Mouse (Mus musculus): ENCODE results near the gene Aebp1.
A peak's percentile ranks its signal among the peaks of the same experiment; 100 is the strongest.
"Not testable (repeated sequence)": the region's sequence is repeated elsewhere in the genome, so short reads cannot be mapped to it uniquely, and the experiment has no call there.

The Aebp1 gene

DNA sequence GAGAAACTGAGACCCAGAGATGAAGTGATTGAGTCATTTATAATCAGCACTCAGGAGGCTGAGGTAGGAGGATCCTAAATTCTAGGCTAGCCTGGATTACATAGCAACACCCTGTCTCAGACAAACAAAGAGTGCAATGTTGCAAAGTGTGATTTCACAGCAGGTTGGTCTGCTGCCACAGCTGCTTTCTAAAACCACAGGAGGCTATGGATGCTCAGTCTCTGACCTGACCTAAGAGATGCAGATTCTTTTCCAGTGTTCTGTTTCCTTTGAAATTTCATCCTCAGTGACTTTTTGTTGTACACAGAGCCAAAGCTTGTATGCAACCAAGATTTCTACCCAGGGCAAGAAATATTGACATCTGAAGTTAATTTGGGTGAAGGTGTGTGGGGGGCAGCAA lies 6.3 kb upstream of the Aebp1 start:
- ATAC-seq (ENCODE audit: insufficient number of reproducible peaks, low FRiP score, low TSS enrichment) = no peak

DNA sequence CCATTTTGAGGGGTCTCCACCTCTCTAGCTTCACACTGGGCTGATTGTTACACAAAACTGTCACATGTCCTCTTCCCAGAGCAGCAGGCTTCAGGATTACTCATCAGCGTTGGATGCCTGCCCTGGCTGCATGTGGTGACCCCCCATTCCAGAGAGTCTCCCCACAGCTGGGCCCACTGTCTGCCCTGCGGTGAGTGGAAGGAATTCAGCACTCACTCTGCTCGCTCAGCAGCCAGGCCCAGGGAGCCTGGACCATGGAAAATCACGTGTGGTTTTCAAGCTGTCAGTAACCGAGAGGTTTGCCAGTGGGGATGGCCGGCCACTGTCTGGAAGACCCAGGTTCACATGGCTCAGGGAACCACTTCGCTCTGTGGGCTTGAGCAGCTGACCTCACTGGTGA lies 5.8 kb upstream of the Aebp1 start:
- no peak for ATAC-seq (ENCODE audit: insufficient number of reproducible peaks, low FRiP score, low TSS enrichment)

DNA sequence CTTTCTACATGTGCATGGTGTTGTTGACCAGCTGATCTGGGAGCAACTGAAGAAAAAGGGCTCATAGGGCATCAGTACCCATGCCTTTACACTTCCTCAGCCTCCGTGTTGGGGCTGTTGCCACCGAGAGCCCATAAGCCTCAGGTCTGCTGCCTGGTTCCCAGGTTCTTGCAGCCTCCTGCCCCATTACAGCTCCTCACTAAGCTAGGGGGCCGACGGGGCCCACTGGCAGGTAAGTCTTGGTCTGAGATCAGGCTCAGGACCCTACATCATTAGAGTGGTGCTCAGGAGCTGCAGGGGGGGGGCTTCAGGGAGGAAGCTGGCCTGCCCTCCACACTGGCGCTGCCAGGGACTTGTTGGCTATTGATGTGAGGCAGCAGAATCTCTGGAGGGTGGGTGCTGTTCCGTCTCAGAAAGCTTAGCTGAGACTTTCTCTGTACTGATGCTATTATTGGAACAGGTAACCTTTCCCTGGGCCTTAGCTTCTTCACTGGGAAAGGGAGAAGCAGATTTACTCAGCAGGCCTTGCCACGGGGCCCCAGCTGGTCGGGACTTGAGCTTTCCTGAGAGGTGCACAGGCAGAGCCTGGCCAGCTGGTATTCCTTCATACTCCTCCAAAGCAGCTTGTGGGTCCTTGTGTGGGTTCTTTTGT lies 5.1 kb upstream of the Aebp1 start:
- ATAC-seq (ENCODE audit: insufficient number of reproducible peaks, low FRiP score, low TSS enrichment) = no peak

- no peak for ATAC-seq (ENCODE audit: insufficient number of reproducible peaks, low FRiP score, low TSS enrichment)
Observed at GRCm38 (mm10) chr11:5858723-5859122, 3.0 kb upstream of the Aebp1 start.

DNA sequence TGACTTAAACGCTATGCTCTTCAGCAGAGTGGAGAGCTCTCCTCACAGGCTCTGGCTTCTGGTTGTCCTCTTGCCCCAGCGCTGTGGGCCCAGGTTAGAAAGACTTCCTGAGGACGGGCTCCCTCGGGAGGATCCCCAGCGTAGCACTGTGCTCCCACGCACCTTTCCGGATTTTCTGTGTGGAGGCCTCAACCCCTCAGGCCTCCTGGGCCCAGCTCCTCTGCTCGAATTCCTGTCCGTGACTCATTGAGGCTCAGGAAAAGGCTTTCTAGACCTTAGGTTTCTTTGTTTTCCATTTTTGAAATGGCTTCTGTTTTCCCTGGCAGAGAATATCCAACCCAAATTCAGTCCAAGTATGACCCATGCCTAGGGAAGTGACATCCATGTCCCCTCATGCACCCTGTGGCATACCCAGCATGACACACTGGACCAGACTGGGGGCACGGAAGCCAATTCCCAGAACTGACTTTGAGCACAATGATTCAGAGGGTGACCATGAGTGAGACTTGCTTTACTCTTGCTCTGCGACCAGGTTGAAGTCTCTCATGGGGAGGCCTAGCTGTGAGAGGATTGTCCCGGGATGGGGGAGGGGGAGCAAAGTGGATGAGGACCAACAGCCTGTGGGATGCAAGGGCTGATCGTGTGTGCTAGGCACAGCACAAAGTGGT lies 1.7 kb upstream of the Aebp1 start:
- no peak for ATAC-seq (ENCODE audit: insufficient number of reproducible peaks, low FRiP score, low TSS enrichment)

GRCm38 (mm10) chr11:5860639-5861038 lies 1.1 kb upstream of the Aebp1 start:
- ATAC-seq (ENCODE audit: insufficient number of reproducible peaks, low FRiP score, low TSS enrichment) = no peak

- ATAC-seq (ENCODE audit: insufficient number of reproducible peaks, low FRiP score, low TSS enrichment) = no peak
Observed at GRCm38 (mm10) chr11:5862394-5863105, 803 bp downstream of the Aebp1 start.

DNA sequence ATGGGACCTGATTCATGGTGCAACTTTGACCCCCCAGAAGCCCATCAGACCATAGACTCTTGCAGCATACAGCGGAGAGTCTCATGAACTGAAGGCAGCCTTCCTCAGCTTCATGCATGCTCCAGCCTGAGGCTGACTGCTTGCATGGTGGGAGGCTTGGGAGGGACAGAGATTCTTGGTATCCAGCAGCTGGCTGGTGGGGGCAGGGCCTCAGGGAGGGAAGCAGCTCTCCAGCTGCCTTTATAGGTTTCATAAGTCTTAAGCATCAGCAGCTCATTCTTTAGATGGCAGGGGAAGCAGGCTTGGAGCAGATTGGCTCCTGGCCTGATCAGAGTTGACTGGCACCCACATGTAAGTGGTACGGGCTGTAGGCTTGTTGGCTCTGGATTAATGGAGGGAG lies 5.4 kb downstream of the Aebp1 start:
- ATAC-seq (ENCODE audit: insufficient number of reproducible peaks, low FRiP score, low TSS enrichment) = no peak

DNA sequence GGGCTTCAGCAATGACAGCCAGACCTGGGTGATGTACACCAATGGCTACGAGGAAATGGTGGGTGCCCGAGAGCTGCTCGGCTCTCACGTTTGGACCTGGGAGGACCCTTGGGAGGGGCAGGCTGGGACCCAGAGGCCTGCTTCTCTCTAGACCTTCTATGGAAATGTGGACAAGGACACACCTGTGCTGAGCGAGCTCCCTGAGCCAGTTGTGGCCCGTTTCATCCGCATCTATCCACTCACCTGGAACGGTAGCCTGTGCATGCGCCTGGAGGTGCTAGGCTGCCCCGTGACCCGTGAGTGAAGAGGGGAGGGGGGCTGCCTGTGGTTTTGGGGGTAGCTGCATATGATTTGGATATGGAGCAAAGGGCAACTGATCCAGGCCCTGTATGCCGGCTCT lies 6.6 kb downstream of the Aebp1 start:
- no peak for ATAC-seq (ENCODE audit: insufficient number of reproducible peaks, low FRiP score, low TSS enrichment)

DNA sequence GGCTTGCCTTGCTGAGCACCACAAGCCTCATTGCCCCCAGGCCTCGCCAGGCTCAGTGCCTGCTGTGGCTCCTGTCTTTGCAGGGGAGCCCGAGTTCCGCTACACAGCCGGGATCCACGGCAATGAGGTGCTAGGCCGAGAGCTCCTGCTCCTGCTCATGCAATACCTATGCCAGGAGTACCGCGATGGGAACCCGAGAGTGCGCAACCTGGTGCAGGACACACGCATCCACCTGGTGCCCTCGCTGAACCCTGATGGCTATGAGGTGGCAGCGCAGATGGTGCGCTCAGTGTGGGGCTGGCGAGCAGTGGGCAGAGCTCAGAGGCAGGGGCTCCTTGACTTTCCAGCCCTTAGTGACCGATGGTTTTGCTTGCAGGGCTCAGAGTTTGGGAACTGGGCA lies 7.6 kb downstream of the Aebp1 start:
- no peak for ATAC-seq (ENCODE audit: insufficient number of reproducible peaks, low FRiP score, low TSS enrichment)

GRCm38 (mm10) chr11:5870069-5870468 lies 8.3 kb downstream of the Aebp1 start:
- no peak for ATAC-seq (ENCODE audit: insufficient number of reproducible peaks, low FRiP score, low TSS enrichment)

DNA sequence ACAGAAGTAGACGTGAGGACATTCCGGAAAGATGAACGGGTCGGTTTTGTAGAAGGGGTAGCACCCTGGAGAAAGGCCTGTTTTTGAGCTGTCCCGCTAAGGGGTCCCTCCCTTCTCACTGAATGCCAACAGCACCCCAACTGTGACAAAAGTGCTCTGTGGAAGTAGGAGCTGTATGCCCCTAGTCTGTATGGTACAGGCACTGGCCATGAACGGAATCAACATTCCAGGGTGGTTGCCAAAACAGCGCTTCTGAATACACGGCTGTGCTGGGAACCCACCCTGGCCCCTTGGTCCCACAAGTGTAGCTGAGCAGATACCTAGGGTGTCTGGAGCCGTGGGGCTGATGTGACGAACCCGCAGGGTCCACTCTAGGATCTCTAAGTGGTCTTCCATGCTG lies 11.0 kb downstream of the Aebp1 start:
- no peak for ATAC-seq (ENCODE audit: insufficient number of reproducible peaks, low FRiP score, low TSS enrichment)

DNA sequence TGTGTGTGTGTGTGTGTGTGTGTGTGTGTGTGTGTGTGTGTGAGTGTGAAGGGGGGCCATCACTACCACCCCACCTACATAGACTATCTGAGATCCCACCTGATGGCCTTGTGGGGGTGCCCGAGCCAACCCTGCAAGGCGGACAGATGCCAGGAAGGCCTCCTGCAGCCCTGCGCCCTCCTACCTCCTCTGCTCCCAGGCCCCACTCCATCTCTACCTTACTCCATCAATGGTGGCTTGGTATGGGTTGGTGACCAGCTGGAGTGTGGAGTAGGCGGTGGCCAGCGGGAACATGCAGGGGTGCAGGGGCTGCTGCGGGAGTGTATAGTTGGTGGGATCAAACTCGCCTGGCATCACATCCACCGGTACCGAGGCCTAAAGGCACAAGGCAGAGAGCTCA lies 11.4 kb downstream of the Aebp1 start:
- no peak for ATAC-seq (ENCODE audit: insufficient number of reproducible peaks, low FRiP score, low TSS enrichment)

- ATAC-seq (ENCODE audit: insufficient number of reproducible peaks, low FRiP score, low TSS enrichment) = no peak
Observed at GRCm38 (mm10) chr11:5877421-5877820, 15.7 kb downstream of the Aebp1 start.

- peak; percentile 95 for ATAC-seq (ENCODE audit: insufficient number of reproducible peaks, low FRiP score, low TSS enrichment)
Observed at GRCm38 (mm10) chr11:5877921-5878526, 16.3 kb downstream of the Aebp1 start, which contains the start of gene Pold2. Gene Pold2 (minus strand): TSS chr11:5878292.

DNA sequence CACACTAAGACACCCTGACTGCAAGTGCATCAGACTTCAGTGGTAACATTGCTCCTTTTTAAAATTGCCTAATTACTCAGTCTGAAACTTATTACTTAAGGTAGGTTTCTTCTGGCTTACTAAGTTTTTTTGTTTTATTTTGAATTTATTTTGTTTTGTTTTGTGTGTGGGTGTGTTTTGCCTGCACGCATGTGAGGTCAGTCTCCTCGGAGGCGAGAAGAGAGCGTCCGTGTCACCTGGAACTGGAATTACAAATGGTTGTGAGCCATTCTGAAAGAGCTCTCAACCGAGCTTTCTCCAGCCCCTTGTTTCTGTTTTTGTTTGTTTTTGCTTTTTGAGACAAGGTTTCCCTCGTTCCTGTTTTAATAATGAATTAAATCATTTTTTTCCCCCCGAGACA lies 16.9 kb downstream of the Aebp1 start:
- ATAC-seq (ENCODE audit: insufficient number of reproducible peaks, low FRiP score, low TSS enrichment) = no peak

GRCm38 (mm10) chr11:5879905-5880304 lies 18.2 kb downstream of the Aebp1 start:
- no peak for ATAC-seq (ENCODE audit: insufficient number of reproducible peaks, low FRiP score, low TSS enrichment)

- ATAC-seq (ENCODE audit: insufficient number of reproducible peaks, low FRiP score, low TSS enrichment) = no peak
Observed at GRCm38 (mm10) chr11:5882518-5882917, 20.8 kb downstream of the Aebp1 start.

- no peak for ATAC-seq (ENCODE audit: insufficient number of reproducible peaks, low FRiP score, low TSS enrichment)
Observed at GRCm38 (mm10) chr11:5886187-5886586, 24.4 kb downstream of the Aebp1 start.

DNA sequence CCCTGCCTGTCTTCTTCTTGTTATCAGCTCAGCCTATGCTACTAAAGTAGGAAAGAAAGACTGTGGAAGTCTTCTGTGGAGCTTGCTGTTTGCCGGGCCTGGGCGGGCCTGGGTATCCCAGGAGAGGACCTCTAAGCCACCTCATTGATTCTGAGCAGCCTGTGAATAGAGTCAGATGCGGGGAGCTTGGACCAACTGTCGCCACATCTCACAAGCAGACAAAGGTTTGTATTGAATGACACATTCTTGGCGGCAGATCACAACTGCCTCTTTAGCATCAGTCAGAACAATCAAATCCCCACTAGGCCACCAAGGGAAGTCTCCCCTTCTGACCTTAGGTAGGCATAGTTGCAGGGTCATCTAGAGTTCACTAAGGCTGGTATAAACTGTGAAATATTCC lies 25.5 kb downstream of the Aebp1 start:
- no peak for ATAC-seq (ENCODE audit: insufficient number of reproducible peaks, low FRiP score, low TSS enrichment)

DNA sequence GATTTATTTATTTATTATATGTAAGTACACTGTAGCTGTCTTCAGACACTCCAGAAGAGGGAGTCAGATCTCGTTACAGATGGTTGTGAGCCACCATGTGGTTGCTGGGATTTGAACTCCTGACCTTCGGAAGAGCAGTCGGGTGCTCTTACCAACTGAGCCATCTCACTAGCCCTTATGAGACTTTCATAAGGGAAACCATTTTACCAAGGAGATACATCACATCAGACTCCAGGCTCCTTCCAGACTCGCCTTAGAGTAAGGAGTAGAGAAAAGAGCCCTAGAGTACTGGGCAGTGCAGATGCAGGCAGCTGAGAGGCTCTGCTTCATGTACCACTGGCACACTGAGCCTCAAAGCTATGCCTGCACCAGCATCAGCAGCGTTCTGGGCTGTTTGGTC lies 26.8 kb downstream of the Aebp1 start:
- not testable (repeated sequence) for ATAC-seq (ENCODE audit: insufficient number of reproducible peaks, low FRiP score, low TSS enrichment)

All from cerebellum, adult (tissue).